Mouse (Mus musculus): Measurements from ENCODE around the gene Lamb3.

DNA sequence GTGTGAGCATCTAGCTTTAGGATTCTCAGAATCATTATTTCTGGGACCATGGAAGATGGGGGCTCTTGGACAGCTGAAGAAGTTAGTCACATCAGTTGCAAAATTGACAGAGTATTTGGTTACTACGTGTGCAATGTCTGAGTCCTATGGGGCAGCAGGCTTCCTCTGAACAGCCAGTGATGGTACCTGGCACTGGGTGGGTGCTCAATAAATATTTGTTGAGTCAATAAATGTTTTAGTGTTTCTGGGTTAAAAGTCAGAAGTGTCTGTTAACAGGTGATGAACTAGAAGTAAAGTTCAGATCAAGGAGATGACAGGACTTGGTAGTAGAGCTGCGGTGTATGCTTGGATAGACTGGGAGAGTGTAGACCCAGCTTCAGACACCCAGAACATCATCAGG, 80.1 kb downstream of the Lamb3 start:
- TF ChIP-seq CTCF (IDR thresholded peaks at IDR 0.05; ENCODE audit: low read depth) (no peak), EP300 (optimal IDR thresholded peaks at IDR 0.05) (no peak)
